Mouse (Mus musculus) adipocyte (in vitro differentiated cells): ENCODE measurements around the gene Rbmy.
"Not testable (repeated sequence)": the region's sequence is repeated elsewhere in the genome, so short reads cannot be mapped to it uniquely, and the experiment has no call there.

Experiments used
- DNase-seq: peaks from one replicate; pipeline ENCODE4 v3.0.0-alpha.2; 2016; ENCODE audit warnings: low spot score

The Rbmy gene

GRCm38 (mm10) chrY:2830380-2830779 is at the start of gene Rbmy, which contains the start of gene Gm10256:
Rbmy (plus strand) TSS chrY:2830680.
Gm10256 (plus strand) TSS chrY:2830699.
- not testable (repeated sequence) for DNase-seq

DNA sequence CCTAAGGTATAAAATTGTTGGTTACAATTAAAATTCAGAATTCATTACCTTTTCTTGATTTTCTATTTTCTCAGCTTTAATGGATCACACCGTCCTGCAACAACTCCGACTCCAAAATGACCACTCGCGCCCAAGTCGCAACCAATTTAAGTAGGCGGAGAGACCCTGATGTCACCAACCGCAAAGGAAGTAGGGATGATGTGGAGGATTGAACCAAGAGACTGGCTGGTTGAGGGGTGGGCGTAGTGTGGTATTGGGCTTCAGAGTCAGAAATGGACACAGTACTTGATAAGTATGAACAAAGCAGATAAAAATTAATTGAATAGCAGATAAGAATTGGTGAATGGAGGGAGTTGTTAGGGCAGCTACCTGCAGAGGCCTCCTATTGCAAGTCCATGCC is 34.4 kb upstream of the Rbmy start, which contains the start of gene Gm4064:
TSS of gene Gm4064 (minus strand) at position 101 of the 400 bp plus-strand sequence.
- DNase-seq, result not testable (repeated sequence)
